In genomic region chr17:52459303-52459996, GRCm38 (mm10) we compare ENCODE assay signal across 16 mouse cellular contexts.
A peak's percentile ranks its signal among the peaks of the same experiment; 100 is the strongest.
DNase-seq lines count a peak whose midpoint lies in the region; ATAC-seq and TF ChIP-seq lines count a peak whose summit lies in the region.
"Had no signal": no experiment of that assay in that cellular context is flagged by ENCODE, and none has a peak within 500 bp of the region (broad histone marks: within the 10 kb centered on the region; RNA-seq: fewer than 3 reads in every experiment).

No protein-coding gene starts in this region.

- TF ChIP-seq CTCF in cerebellum, adult 2 months (IDR thresholded peaks at IDR 0.05; ENCODE audit: borderline replicate concordance, insufficient read depth, low read depth, low read length), result no peak

- TF ChIP-seq POLR2A in cerebellum, adult 2 months (IDR thresholded peaks at IDR 0.05; ENCODE audit: borderline replicate concordance, insufficient read depth, low read length), result no peak

- H3K9me3 ChIP-seq in neural tube, embryonic 12.5 days, result no peaks in the 10 kb centered on the region
- no peaks in the 10 kb centered on the region for H3K9me3 ChIP-seq in midbrain, embryonic 14.5 days (ENCODE audit: control insufficient read depth, low read length)
- H3K9me3 ChIP-seq: heart, embryonic 13.5 days had no signal

- H3K36me3 ChIP-seq in neural tube, embryonic 12.5 days, result no peaks in the 10 kb centered on the region
- H3K36me3 ChIP-seq in midbrain, embryonic 14.5 days (ENCODE audit: control insufficient read depth, insufficient read depth, low read length), result no peaks in the 10 kb centered on the region
- H3K36me3 ChIP-seq: heart, embryonic 13.5 days had no signal

- ATAC-seq in neural tube, embryonic 12.5 days (ENCODE audit: low FRiP score, low read depth), result peak; percentile 49; the same call in 1 of the 2 replicates
- ATAC-seq in midbrain, embryonic 14.5 days (ENCODE audit: low FRiP score, low TSS enrichment), result peak; percentile 65
- ATAC-seq in megakaryocyte, adult 5-6 weeks (ENCODE audit: poor library complexity, severe bottlenecking), result no peak
- ATAC-seq: Patski had no signal

- H3K4me2 ChIP-seq in neural tube, embryonic 12.5 days (replicated peaks), result no peak overlapping the region
- H3K4me2 ChIP-seq in midbrain, embryonic 14.5 days (ENCODE audit: low read length), result peak overlapping the region; percentile 41
- H3K4me2 ChIP-seq: heart, embryonic 13.5 days had no signal

- 0 out of 2 replicates have a peak, but pooled peaks cover 2% of the 10 kb centered on the region for H3K4me1 ChIP-seq in cerebellum, adult 2 months (ENCODE audit: control insufficient read depth, insufficient read depth, low read length)
- H3K4me1 ChIP-seq in neural tube, embryonic 12.5 days, result no peaks in the 10 kb centered on the region
- 0 out of 2 replicates have a peak, but pooled peaks cover 9% of the 10 kb centered on the region for H3K4me1 ChIP-seq in midbrain, embryonic 14.5 days (ENCODE audit: control insufficient read depth, insufficient read depth, low read length)
- H3K4me1 ChIP-seq: heart, embryonic 13.5 days had no signal

- no peak overlapping the region for H3K4me3 ChIP-seq in cerebellum, adult 2 months (replicated peaks; ENCODE audit: insufficient read depth, low read depth, low read length)
- no peak overlapping the region for H3K4me3 ChIP-seq in neural tube, embryonic 12.5 days
- H3K4me3 ChIP-seq in midbrain, embryonic 14.5 days (replicated peaks; ENCODE audit: low read depth, low read length), result no peak overlapping the region
- H3K4me3 ChIP-seq: heart, embryonic 13.5 days had no signal

- 36% methylated on average over 10 of the region's 10 CpGs for WGBS in cerebellum, adult 2 months
- 57% methylated on average over 10 of the region's 10 CpGs for WGBS in neural tube, embryonic 12.5 days
- WGBS in midbrain, embryonic 14.5 days, result 18% methylated on average over 10 of the region's 10 CpGs

- DNase-seq in cerebellum, postnatal 14 days, result peak; percentile 9 to 18
- DNase-seq in cerebellum, adult 2 months, result no peak
- DNase-seq in neural tube, embryonic 10.5 days (ENCODE audit: extremely low spot score, low spot score), result no peak
- peak; percentile 80 for DNase-seq in midbrain, embryonic 14.5 days
- DNase-seq in adrenal gland, postnatal 14 days, result no peak
- DNase-seq in heart, postnatal 36 days, result no peak
- DNase-seq: cerebellum, adult 8-10 months; gastrocnemius, postnatal 36 days; kidney, adult 9 months; liver; lung, adult 2 months; right cerebral cortex, adult 18-20 months had no signal

- H3K27me3 ChIP-seq in cerebellum, adult 2 months (ENCODE audit: control insufficient read depth, insufficient read depth, low read length), result no peaks in the 10 kb centered on the region; the same call in 1 of the 2 replicates
- no peaks in the 10 kb centered on the region for H3K27me3 ChIP-seq in neural tube, embryonic 12.5 days (replicated peaks)
- no peaks in the 10 kb centered on the region for H3K27me3 ChIP-seq in midbrain, embryonic 14.5 days (ENCODE audit: control insufficient read depth, insufficient read depth, low read length)
- H3K27me3 ChIP-seq: heart, embryonic 13.5 days had no signal

- H3K27ac ChIP-seq in cerebellum, adult 2 months (ENCODE audit: insufficient read depth, low read length), result no peak overlapping the region
- no peak overlapping the region for H3K27ac ChIP-seq in neural tube, embryonic 12.5 days
- no peak overlapping the region; the same call in 1 of the 2 replicates for H3K27ac ChIP-seq in midbrain, embryonic 14.5 days (replicated peaks; ENCODE audit: low read depth, low read length)
- H3K27ac ChIP-seq: heart, embryonic 13.5 days had no signal

- H3K9ac ChIP-seq in neural tube, embryonic 12.5 days, result no peak overlapping the region
- no peak overlapping the region; the same call in 1 of the 2 replicates for H3K9ac ChIP-seq in midbrain, embryonic 14.5 days (replicated peaks; ENCODE audit: low read length)
- H3K9ac ChIP-seq: heart, embryonic 13.5 days had no signal

- intact Hi-C loops in heart, postnatal 36 days (cut with DNase I), result no loop called here

Comparison
In these comparisons a context has a peak if more than half of its experiments do, and no peak if none do; other contexts are left out.
1. DNase-seq: peak in cerebellum, postnatal 14 days (2 of 2) and midbrain, embryonic 14.5 days (single experiment); none in cerebellum, adult 2 months (0 of 2), neural tube, embryonic 10.5 days (single experiment), adrenal gland, postnatal 14 days (single experiment) and heart, postnatal 36 days (0 of 2).